Mouse (Mus musculus) adipocyte (in vitro differentiated cells): ENCODE results near the gene Mapre1.
A peak's percentile ranks its signal among the peaks of the same experiment; 100 is the strongest.
"Not testable (repeated sequence)": the region's sequence is repeated elsewhere in the genome, so short reads cannot be mapped to it uniquely, and the experiment has no call there.

Experiments
- DNase-seq: peaks from one replicate; pipeline ENCODE4 v3.0.0-alpha.2; 2016; ENCODE audit warnings: low spot score

The Mapre1 gene

GRCm38 (mm10) chr2:153740500-153741436, at the start of gene Mapre1:
Gene Mapre1 (plus strand): TSS chr2:153741274.
- peak; percentile 99 for DNase-seq

DNA sequence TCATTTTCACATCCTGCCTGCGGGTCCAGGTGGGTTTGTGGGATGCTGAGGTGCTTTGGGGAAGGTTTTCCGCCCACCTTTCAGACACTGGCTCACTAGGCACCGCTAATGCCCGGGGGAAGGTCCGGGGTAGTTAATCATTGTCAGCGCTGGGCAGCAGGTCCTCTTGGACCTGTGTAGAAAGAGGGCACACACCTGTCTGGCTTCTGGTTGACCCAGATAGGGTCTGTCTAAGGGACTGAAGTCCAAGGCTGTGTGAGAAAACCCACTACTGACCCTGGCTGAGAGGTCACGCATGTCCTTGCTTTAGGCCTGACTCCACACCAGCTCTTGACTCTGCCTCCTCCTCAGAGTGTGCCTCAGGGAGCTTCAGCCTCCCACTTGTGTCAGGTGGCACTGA, 47.7 kb upstream of the Mapre1 start:
- not testable (repeated sequence) for DNase-seq

GRCm38 (mm10) chr2:153694462-153695085, 46.5 kb upstream of the Mapre1 start:
- no peak for DNase-seq

DNA sequence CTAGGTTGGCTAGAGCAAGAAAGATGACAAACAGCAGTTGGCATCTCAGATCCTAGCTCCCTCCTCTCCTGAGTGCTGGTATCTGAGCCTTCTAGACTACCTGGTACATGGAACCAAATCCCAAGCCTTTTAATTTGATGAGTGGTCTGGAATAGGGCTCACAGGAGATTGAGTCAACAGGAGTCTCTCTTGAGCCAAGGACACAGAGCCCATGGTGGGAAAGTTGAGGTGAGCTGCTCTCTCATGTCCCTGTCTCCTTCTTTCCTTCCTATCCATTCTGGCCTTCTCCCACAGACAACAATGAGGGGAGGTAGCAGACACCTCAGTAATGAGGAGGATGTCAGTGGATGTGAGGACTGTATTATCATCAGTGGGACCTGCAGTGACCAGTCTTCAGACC, 44.7 kb upstream of the Mapre1 start, which contains the start of gene Dnmt3c:
TSS of gene Dnmt3c (plus strand) at position 301 of the 400 bp plus-strand sequence.
- no peak for DNase-seq

- no peak for DNase-seq
Measured at GRCm38 (mm10) chr2:153703389-153703788, 37.7 kb upstream of the Mapre1 start.

GRCm38 (mm10) chr2:153710701-153711330, 30.3 kb upstream of the Mapre1 start:
- no peak for DNase-seq

DNA sequence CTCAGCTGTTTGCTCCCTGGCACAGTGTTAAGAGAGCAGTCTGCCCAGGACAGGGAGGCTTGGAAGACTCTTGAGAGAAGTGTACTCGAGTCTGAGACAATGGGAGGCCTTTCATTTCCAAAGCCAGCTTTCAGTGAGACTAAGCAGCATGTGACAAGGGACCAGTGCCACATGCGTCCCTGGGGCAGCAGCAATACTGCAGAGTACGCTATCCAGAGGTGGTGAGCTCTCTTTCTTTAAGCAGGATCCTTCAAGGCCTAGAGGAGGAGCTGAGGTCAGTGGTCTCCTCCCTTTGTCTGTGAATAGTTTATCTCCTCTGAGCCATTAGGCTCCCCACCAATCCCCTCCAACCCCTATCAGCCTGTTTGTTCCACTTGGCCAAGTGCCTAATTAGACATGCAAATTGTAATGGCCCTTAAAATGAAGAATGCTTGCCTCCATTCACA, 28.4 kb upstream of the Mapre1 start:
- DNase-seq, result no peak

DNA sequence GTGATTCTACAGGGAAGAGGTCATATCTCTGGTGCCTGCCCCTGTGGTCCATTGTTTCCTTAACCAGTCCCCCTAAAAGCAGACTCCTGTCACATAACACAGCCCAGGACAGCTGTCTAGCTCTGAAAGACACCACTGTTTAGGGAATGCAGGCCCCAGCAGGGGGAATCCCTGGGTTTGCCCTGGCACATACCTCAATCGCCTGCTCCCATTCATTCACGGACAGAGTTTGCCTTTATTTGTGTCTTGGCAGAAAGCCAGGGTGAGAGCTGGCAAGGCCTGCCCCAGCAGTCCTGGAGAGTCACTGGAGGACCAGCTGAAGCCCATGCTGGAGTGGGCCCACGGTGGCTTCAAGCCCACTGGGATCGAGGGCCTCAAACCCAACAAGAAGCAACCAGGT, 27.8 kb upstream of the Mapre1 start:
- peak; percentile 64 for DNase-seq

GRCm38 (mm10) chr2:153717861-153718260, 23.2 kb upstream of the Mapre1 start:
- not testable (repeated sequence) for DNase-seq

DNA sequence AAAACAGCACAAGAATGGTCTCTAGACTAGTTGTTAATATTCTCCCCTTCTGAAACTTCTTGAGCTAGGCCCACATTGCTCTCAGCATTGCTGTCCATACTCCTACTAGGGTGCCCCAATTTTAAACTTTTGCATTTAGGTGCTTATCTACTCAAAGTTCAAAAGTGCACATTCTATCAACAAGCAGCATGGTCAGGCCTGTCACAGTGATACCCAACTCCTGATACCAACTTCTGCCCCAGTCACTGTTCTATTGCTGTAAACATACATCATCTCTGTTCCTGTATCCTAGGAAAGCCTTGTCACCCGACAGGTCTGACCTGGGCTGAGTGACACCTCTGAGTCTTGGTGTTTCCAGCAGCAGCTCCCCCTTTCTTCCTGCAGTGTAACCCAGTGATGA, 18.0 kb upstream of the Mapre1 start:
- no peak for DNase-seq

- no peak for DNase-seq
Measured at GRCm38 (mm10) chr2:153724424-153724823, 16.6 kb upstream of the Mapre1 start.

DNA sequence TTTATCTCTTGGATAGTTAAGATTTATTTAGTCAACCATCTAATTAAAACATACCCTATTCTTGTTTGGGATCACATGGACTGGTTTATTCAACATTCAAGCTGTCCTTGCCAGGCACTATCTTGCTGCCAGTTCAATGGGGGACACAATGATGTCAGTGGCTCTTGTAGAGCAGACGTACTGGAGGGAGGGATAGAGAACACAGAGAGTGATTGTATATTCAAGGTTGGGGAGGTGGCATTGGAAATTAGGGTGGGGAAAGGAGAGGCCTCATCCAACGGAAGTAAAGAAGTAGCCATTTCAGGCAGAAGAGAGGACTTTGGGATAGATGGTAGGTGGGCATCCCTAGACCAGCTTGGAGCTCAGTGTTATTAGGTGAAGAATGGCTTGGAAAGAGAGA, 16.2 kb upstream of the Mapre1 start:
- no peak for DNase-seq

DNA sequence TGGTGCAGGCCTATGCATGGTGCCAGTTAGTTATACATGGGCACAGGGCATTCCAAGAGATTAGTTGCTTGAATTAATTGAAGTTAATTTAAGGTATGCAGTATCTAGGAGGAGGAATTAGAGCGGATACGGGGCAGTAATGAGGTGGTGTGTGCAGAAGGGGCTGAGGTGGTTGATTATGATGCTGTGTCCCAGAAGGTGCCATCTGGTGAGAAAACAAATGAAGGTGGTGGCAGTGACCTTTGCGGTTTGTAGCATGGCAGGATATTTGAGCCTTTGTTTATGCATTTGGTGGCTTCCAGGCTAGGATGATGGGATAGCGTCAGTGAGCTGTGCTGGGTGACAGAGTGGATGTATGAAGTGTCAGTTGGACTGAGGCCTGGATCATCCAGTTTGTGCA, 15.8 kb upstream of the Mapre1 start:
- DNase-seq, result no peak

GRCm38 (mm10) chr2:153734033-153734432, 7.0 kb upstream of the Mapre1 start:
- DNase-seq, result no peak

DNA sequence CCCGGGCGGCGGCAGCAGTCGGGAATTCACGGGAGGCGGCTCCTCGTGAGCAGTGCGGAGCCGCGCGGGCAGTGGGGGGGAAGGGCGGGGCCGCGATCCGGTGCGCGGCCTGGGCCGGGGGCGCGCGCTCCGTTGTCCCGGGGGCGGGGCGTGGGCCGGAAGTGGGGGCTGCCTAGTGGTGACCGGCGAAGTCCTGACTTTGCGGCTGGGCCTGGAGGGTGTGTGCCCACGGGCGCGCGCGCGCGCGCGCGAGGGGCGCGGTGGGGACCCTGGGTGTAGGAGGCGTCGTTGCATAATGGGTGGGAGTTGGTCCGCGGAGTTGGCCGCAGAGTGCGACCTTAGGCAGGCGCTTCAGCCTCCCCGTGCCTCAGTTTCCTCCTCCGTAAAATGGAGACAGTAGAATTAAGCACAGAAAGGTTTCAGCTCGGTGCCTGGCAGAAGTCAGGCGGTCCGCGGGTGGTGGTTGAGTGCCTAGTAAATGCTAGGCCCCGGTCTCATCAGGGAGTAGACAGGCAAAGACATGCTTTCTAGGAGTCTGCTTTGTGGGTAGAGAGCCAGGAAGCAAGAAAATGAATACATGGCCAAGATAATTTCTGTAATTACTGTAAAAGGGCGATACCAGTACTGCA, 477 bp downstream of the Mapre1 start:
- DNase-seq, result peak; percentile 40

DNA sequence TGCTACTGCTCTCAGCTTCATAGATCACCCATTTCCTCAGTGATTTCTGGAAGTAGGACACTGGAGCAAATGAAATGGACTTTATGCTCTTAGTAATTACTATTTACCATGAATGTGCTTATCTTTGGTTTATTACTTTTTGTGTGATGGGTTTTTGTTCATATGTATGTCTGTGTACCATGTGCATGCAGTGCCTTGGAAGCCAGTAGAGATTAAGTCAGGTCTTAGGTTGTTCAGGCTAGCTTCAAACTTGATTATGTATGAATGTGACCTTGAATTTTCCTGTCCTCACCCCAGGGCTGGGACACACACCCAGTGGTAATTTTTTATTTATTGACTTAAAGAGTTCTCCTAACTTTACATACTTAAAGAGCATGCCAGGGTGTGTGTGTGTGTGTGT, 6.9 kb downstream of the Mapre1 start:
- DNase-seq, result no peak

DNA sequence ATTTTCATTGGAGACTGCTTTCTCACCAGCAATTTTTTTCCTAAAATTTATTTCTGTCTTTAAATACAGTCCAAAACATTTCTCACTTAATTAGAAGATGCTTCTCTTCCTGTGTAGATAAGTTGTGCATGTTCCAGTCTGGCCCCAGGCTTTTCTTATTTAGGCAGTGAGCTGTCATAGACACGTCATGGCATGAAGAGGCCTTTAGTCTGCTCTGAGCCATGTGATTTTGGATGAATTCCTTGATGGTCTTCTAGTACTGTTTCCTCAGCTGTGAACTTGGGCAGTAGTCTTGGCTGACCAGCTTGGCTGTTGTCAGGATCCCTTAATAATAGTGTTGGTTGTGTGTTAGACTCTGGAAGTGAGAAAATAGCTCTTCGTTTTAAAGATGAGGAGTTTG, 9.3 kb downstream of the Mapre1 start:
- peak; percentile 17 for DNase-seq

GRCm38 (mm10) chr2:153762121-153762520, 21.0 kb downstream of the Mapre1 start:
- no peak for DNase-seq

DNA sequence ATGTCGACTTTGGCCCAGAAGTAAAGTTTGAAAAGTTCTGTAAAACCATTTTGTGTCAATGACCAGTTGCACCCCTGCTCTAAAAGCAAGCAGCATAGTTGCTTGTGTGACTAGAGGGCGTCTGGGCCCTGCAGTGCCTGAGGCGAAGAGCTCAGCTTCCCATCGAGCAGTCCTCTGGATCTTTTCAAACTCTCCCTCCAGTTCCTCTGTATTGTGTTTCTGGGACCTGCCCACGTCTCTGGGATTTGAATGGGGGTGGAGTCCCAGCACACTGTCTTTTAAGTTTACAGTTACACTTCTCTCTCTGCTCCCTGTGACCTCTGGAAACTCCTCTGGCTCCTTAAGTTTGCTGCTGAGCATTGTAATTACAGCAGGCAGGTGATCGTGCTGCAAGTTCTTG, 26.4 kb downstream of the Mapre1 start:
- DNase-seq, result no peak

DNA sequence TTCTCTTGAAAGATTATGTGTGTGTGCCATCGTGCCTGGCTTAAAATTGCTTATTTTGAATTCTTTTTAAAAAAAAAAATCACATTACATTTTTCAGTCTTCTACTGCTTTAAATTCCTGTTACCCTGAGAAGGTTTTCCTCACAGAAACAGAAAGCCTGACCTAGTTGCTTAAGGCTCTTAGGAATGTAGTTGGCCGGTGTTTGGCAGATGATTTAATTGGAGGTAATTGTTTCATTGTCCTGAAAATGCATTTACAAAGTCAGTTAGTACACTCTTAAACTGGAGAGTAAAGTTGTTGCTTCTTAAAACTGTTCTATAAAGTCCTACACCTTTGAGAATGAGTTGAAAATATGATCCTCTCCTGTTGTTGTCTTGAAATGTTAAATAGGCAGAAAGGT, 27.8 kb downstream of the Mapre1 start:
- no peak for DNase-seq

GRCm38 (mm10) chr2:153772950-153773349, 31.9 kb downstream of the Mapre1 start:
- DNase-seq, result no peak

- no peak for DNase-seq
Measured at GRCm38 (mm10) chr2:153775472-153775871, 34.4 kb downstream of the Mapre1 start.
